Mouse (Mus musculus) embryonic facial prominence, embryonic 14.5 days (tissue): ENCODE measurements around the gene Mettl24. TPM values are rescaled to one million over a fixed set of nuclear protein-coding genes. Genes with fewer than 3 reads are reported as not detected.

Source experiments
- ATAC-seq: fragments of 200-750 bp; cut with Nextera tagmentation; 2 replicates; pipeline ENCODE4 v1.8.0; 2017; ENCODE audit warnings: low read depth, moderate number of reproducible peaks, moderate TSS enrichment
- DNase-seq: peaks from one replicate; pipeline ENCODE4 v3.0.0-alpha.2; 2015; ENCODE audit warnings: low spot score
- H3K27ac ChIP-seq: fragments of 300-500 bp; sonication (generic); replicated peaks from 2 replicates; pipeline ENCODE4 v1.5.1; 2014; ENCODE audit warnings: low read depth, mild to moderate bottlenecking, low read length, moderate library complexity
- H3K27me3 ChIP-seq: fragments of 300-500 bp; sonication (generic); replicated peaks from 2 replicates; pipeline ENCODE4 v1.6.1; 2014; ENCODE audit warnings: low read length; ENCODE audit not compliant: control insufficient read depth, insufficient read depth
- H3K36me3 ChIP-seq: fragments of 300-500 bp; sonication (generic); 2 replicates; pipeline ENCODE4 v1.6.1; 2014; ENCODE audit warnings: low read length, mixed read lengths; ENCODE audit not compliant: control insufficient read depth, insufficient read depth
- H3K4me1 ChIP-seq: fragments of 300-500 bp; sonication (generic); 2 replicates; pipeline ENCODE4 v1.6.1; 2014; ENCODE audit warnings: antibody characterized with exemption, low read length; ENCODE audit not compliant: control insufficient read depth, insufficient read depth
- H3K4me2 ChIP-seq: fragments of 300-500 bp; sonication (generic); 2 replicates; pipeline ENCODE4 v1.6.1; 2014; ENCODE audit warnings: low read depth, mild to moderate bottlenecking, low read length, moderate library complexity, mixed read lengths
- H3K4me3 ChIP-seq: fragments of 300-500 bp; sonication (generic); 2 replicates; pipeline ENCODE4 v1.5.1; 2014; ENCODE audit warnings: low read depth, mild to moderate bottlenecking, low read length
- H3K9ac ChIP-seq: fragments of 300-500 bp; sonication (generic); 2 replicates; pipeline ENCODE4 v1.6.1; 2014; ENCODE audit warnings: low read depth, mild to moderate bottlenecking, low read length, moderate library complexity, mixed read lengths
- H3K9me3 ChIP-seq: fragments of 300-500 bp; sonication (generic); 2 replicates; pipeline ENCODE4 v1.6.1; 2016; ENCODE audit warnings: low read length; ENCODE audit not compliant: control insufficient read depth
- WGBS: fragments of 180-500 bp; shearing (Covaris S2); extraction: QIAGEN DNeasy Blood & Tissue Kit; methylation state at CpG from one replicate; pipeline ENCODE4 v1.1.7; 2014; 5-methylcytosine and 5-hydroxymethylcytosine counted together
- polyA plus RNA-seq: library from polyadenylated mRNA; unstranded; fragments of >200 nt; fragmentation: Nextera tagmentation; extraction: Ambion mirVana; gene quantifications from 2 replicates; pipeline ENCODE4 v1.2.1, GENCODE M21; 2014

Gene Mettl24
- polyA plus RNA-seq, 1 experiment from 2014 or later: 1.7 TPM

DNA sequence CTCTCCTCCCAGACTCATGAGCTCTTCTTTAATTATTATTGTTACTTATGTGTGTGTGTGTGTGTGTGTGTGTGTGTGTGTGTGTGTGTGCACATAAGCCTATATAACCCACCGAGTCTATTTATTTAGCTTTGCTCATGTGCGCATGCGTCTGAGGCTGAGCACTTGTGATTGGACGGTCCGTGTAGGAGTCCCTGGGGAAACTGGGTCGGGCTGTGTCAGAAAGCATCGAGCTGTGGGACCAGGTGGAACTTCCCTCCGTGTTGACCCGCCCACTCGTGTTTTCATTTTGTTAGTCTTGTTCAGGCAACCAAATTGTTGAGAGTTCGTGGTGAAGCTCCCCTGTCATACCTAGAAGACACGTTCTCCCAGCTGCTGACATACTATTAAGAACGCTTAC is 35.3 kb downstream of the Mettl24 start:
- H3K9me3 ChIP-seq: no peaks in the 10 kb centered on the region
- no peaks in the 10 kb centered on the region for H3K36me3 ChIP-seq
- no peak overlapping the region for H3K4me3 ChIP-seq
- no peak overlapping the region for H3K4me2 ChIP-seq
- no peak overlapping the region for H3K27ac ChIP-seq
- H3K9ac ChIP-seq: no peak overlapping the region
- H3K4me1 ChIP-seq: no peaks in the 10 kb centered on the region; the same call in 1 of the 2 replicates
- DNase-seq (no peak), ATAC-seq (no peak)
- 91% methylated on average over 13 of the region's 13 CpGs for WGBS
- no peaks in the 10 kb centered on the region for H3K27me3 ChIP-seq

DNA sequence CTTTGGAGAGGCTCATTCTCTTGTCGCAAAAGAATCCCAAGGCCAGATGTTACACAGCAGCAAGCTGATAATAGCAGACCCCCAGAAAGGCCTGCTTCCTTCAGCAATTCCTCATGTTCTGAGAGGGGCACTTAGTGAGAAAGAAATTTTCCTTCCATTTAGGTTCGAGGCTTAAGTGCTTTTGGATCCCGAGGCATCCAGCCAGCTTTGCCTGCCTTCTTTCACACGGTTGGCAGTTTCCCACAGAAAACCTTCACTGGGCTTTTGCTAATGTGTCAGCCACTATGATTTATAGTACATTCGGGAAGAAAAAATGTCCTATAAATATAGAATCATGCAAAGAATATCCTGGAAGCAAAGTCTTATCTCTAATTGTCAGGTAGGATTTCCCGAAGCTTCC is 36.0 kb downstream of the Mettl24 start:
- 55% methylated on average over 6 of the region's 6 CpGs for WGBS
- Histone ChIP-seq H3K27ac (no peak overlapping the region), H3K9me3 (no peaks in the 10 kb centered on the region), H3K4me1 (peaks cover 2% of the 10 kb centered on the region; the same call in 1 of the 2 replicates), H3K4me3 (no peak overlapping the region), H3K27me3 (no peaks in the 10 kb centered on the region), H3K36me3 (no peaks in the 10 kb centered on the region), H3K4me2 (no peak overlapping the region), H3K9ac (no peak overlapping the region)
- DNase-seq (peak; percentile 13), ATAC-seq (no peak)

DNA sequence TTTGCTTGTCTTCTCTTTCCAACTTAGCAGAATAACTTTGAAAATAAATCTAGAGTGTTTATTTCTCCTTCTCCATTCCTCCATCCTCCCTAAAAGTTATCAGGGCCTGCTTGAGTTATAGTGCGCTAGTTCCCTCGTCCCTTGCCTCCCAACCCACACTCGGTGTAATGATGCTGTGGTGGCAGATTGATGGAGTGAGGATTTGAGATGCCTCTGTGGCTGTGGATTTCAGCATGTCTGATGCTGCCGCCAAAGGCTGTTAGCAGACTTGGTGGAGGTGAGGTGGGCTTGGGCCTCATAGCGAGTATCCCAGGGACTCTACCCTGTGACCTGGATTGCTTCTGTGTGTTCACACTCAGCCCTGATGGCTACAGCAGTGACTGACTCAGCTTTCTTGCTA is 37.8 kb downstream of the Mettl24 start:
- Histone ChIP-seq H3K4me1 (peaks cover 10% of the 10 kb centered on the region; the same call in 1 of the 2 replicates), H3K9ac (no peak overlapping the region), H3K4me3 (no peak overlapping the region), H3K27me3 (no peaks in the 10 kb centered on the region), H3K36me3 (no peaks in the 10 kb centered on the region), H3K27ac (no peak overlapping the region; the same call in 1 of the 2 replicates), H3K9me3 (no peaks in the 10 kb centered on the region), H3K4me2 (no peak overlapping the region)
- 60% methylated on average over 5 of the region's 5 CpGs for WGBS
- no peak for ATAC-seq
- no peak for DNase-seq

DNA sequence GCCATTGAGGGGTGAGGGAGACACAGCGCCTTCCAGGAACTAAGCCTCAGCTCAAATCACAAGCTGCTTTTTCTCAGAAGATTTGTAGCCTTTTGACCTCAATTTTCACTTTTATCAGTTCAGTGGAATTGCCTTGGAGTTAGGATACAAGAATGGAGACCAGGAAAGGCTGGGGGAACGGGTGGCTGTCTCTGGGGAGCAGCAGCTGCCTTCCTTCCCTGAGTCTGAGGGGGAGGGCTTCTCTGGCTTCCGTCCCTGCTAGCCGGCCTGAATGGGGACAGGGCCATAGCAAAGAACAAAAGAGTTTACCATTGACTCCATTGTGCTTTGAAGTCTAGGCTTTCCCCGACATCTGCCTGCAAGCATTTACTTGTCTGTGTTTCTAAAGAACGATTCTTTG is 41.3 kb downstream of the Mettl24 start:
- Histone ChIP-seq H3K4me1 (peaks cover 24% of the 10 kb centered on the region), H3K27me3 (no peaks in the 10 kb centered on the region), H3K4me2 (no peak overlapping the region), H3K27ac (no peak overlapping the region), H3K9ac (no peak overlapping the region), H3K4me3 (no peak overlapping the region), H3K9me3 (no peaks in the 10 kb centered on the region), H3K36me3 (no peaks in the 10 kb centered on the region)
- no peak for DNase-seq
- ATAC-seq: no peak
- 43% methylated on average over 6 of the region's 6 CpGs for WGBS

DNA sequence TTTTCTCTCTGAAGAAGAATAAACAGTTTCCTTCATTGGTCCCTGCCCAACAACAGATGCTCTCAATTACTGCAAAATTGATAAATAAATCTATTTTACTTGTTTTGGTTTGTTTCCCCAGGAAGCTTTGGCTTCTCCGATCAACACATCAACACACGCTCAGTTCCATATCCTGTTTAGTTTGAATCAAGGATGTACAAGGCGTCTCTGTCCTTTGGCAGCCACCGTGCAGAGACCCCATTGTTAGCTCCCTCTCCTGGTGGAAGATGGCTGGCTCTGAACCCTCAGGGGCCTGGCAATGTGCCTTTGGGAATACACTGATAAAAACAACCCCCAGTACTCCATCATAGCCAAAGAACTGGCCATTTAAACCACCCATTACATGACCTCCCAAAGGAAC is 42.0 kb downstream of the Mettl24 start:
- DNase-seq (peak; percentile 23), ATAC-seq (no peak)
- 41% methylated on average over 4 of the region's 4 CpGs for WGBS
- Histone ChIP-seq H3K9ac (no peak overlapping the region), H3K27ac (no peak overlapping the region), H3K36me3 (no peaks in the 10 kb centered on the region), H3K9me3 (no peaks in the 10 kb centered on the region), H3K4me2 (no peak overlapping the region), H3K27me3 (no peaks in the 10 kb centered on the region), H3K4me1 (peaks cover 24% of the 10 kb centered on the region), H3K4me3 (no peak overlapping the region)

DNA sequence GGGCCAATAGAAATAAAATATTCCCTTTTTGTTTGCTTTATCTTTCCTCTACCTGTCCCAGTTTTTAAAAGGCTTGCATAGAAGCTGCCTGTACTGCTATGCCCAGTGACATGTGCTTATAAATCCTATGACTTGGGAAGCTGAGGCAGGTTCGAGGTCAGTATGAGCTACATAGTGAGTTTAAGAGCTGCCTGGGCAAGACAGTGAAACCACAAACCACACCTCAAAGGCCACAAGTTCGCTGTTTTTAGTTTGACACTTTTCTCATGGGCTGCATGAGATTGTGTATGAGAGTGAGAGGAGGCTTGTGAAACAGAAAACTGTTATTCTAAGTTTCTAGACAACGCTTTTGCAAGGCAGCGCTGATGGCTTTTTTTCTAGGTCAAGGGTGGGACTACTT is 42.4 kb downstream of the Mettl24 start:
- H3K27me3 ChIP-seq: no peaks in the 10 kb centered on the region
- ATAC-seq (no peak), DNase-seq (no peak)
- H3K9ac ChIP-seq: no peak overlapping the region
- peaks cover 24% of the 10 kb centered on the region for H3K4me1 ChIP-seq
- 76% methylated on average over 4 of the region's 4 CpGs for WGBS
- no peak overlapping the region for H3K4me3 ChIP-seq
- no peak overlapping the region for H3K4me2 ChIP-seq
- no peak overlapping the region for H3K27ac ChIP-seq
- no peaks in the 10 kb centered on the region for H3K9me3 ChIP-seq
- no peaks in the 10 kb centered on the region for H3K36me3 ChIP-seq

DNA sequence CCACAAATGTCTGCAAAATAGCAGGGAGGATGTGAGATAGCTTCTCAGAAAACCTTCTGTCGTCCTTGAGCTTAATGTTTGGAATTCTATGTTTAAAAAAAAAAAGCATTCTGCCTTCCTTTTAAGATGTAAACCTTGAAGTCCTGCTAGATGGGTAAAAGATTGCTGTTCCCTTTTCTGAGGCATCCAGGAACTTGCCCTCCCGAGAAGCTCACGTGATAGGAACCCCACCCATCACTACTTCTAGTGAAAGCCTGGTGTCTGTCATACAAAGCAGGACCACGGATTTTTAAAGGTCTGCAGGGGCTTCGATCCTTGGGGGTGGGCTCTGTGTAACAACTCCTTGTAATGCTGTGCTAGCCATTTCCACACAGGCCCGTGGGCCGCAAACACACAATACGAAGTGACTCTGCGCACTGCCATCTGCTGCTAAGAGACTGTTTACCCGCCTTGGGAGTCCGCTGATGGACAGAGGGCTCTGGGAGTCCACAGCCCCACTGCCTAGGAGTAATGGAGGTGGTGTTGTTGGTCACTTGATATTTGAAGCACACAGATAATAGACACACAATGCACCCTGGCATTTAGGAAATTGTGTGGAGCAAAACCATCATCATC is 43.3 kb downstream of the Mettl24 start:
- no peak for ATAC-seq
- WGBS: 55% methylated on average over 11 of the region's 11 CpGs

DNA sequence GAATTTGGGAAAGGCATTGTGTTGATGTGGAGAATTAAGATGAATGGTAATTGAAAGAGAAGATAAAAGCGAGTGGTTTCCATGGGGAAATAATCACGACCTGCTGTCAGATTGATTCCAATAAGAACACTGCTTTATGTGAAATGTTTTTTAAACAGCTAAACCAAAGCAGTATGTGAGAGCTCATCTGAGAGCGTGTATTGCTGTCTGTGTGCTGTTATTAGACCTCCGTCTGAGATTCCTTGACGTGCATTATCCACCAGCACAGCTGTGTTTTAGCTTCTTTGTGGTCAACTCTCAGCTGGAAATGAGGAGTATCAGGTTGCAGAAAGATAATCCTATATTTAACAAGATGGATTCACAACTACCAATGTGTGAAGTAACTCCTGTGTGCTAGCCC is 43.9 kb downstream of the Mettl24 start:
- DNase-seq: peak; percentile 73

More for the DNA sequence above, 43.3 kb downstream of the Mettl24 start:
- no peak overlapping the region for H3K4me2 ChIP-seq
- H3K9me3 ChIP-seq: no peaks in the 10 kb centered on the region
- H3K27ac ChIP-seq: no peak overlapping the region
- H3K36me3 ChIP-seq: no peaks in the 10 kb centered on the region
- H3K9ac ChIP-seq: no peak overlapping the region
- H3K4me1 ChIP-seq: peaks cover 24% of the 10 kb centered on the region
- DNase-seq: no peak
- H3K27me3 ChIP-seq: no peaks in the 10 kb centered on the region
- no peak overlapping the region for H3K4me3 ChIP-seq

DNA sequence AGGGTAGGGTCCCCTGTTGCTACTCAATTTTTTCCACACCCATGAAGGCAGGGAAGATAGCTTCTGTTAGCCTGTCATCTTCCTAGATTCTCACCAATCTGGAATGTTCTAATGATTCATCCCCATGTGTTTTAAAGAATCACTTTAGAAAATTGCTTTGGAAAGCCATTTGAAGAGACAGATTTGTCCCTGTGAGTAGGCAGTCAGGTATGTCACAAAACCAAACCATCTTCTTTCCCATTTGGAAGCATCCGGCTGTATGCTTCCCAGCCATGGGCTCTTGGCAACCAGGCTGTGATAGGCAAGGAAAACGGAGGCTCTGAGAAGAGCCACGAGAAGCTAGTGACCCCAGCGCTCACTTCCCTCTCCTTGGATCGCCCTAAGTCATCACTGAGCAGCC is 47.1 kb downstream of the Mettl24 start:
- 76% methylated on average over 5 of the region's 5 CpGs for WGBS

More for the DNA sequence above, 43.9 kb downstream of the Mettl24 start:
- Histone ChIP-seq H3K4me2 (no peak overlapping the region), H3K9ac (no peak overlapping the region), H3K27ac (no peak overlapping the region), H3K4me1 (peaks cover 24% of the 10 kb centered on the region), H3K27me3 (no peaks in the 10 kb centered on the region), H3K4me3 (no peak overlapping the region), H3K36me3 (no peaks in the 10 kb centered on the region), H3K9me3 (no peaks in the 10 kb centered on the region)
- WGBS: 29% methylated on average over 5 of the region's 5 CpGs
- peak; percentile 76 for ATAC-seq

More for the DNA sequence above, 47.1 kb downstream of the Mettl24 start:
- Histone ChIP-seq H3K4me3 (no peak overlapping the region), H3K27me3 (no peaks in the 10 kb centered on the region), H3K27ac (no peak overlapping the region), H3K4me1 (peaks cover 14% of the 10 kb centered on the region), H3K36me3 (no peaks in the 10 kb centered on the region), H3K9me3 (no peaks in the 10 kb centered on the region), H3K9ac (no peak overlapping the region), H3K4me2 (no peak overlapping the region)
- ATAC-seq (no peak), DNase-seq (no peak)
